Mouse (Mus musculus): Measurements from ENCODE around the gene Toe1.

- TF ChIP-seq CTCF (IDR thresholded peaks at IDR 0.05; ENCODE audit: borderline replicate concordance, control insufficient read depth, extremely low read depth, insufficient read depth, low read length, poor library complexity) (no peak), POLR2A (IDR thresholded peaks at IDR 0.05; ENCODE audit: control insufficient read depth, extremely low read depth, insufficient read depth, low read length, poor library complexity) (no peak)
These were observed 10.9 kb downstream of the Toe1 start for GRCm38 (mm10) chr4:116796442-116797110.
